Mouse (Mus musculus) T-cell, adult 2 months (primary cell): ENCODE results near the gene Prg4.

ENCODE experiments used
- DNase-seq: peaks from one replicate; pipeline ENCODE4 v3.0.0; 2022; ENCODE audit warnings: low spot score

Prg4 gene

DNA sequence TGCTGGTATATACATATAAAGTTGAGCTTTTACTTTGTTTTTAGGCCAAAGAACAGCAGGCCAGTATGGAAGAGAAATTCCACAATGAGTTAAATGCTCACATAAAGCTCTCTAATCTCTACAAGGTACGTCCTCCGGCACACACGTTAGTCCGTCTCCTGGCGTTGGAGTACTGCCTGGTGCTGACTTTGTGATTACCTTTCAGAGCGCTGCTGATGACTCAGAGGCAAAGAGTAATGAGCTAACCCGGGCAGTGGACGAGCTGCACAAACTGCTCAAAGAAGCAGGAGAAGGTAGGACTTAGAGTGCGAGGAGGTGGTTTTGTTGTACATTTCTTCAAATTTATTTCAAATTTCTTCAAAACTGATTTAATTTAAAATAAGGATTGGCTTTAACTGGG lies 58.7 kb downstream of the Prg4 start:
- DNase-seq, result no peak

GRCm38 (mm10) chr1:150404555-150404954 lies 61.4 kb downstream of the Prg4 start:
- DNase-seq, result no peak

DNA sequence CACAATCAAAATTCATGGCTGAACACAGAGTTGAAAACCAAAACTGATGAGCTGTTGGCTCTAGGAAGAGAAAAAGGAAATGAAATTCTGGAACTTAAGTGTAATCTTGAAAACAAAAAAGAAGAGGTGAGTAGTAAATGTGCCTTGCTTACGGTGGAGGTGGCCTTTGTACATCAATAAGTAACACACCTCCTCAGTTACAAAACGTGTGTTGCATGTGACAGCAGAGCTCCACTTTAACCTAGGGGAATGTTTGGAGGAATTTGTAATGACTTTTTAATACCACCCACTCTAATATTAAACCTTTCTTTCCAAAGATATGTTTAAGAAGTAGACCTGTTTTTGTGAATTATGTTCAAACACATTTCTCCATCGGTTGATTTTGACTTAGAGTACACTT lies 62.1 kb downstream of the Prg4 start:
- DNase-seq, result no peak
